Mouse (Mus musculus): Measurements from ENCODE around the gene Fadd.

The Fadd gene

GRCm38 (mm10) chr7:144582284-144582980 lies at the start of gene Fadd:
Fadd (minus strand) TSS chr7:144582463.
- DNase-seq, result peak; percentile 87 to 94

GRCm38 (mm10) chr7:144630622-144631021 lies 48.4 kb upstream of the Fadd start:
- no peak for DNase-seq

- DNase-seq, result no peak
Measured at GRCm38 (mm10) chr7:144628334-144628915, 46.2 kb upstream of the Fadd start.

DNA sequence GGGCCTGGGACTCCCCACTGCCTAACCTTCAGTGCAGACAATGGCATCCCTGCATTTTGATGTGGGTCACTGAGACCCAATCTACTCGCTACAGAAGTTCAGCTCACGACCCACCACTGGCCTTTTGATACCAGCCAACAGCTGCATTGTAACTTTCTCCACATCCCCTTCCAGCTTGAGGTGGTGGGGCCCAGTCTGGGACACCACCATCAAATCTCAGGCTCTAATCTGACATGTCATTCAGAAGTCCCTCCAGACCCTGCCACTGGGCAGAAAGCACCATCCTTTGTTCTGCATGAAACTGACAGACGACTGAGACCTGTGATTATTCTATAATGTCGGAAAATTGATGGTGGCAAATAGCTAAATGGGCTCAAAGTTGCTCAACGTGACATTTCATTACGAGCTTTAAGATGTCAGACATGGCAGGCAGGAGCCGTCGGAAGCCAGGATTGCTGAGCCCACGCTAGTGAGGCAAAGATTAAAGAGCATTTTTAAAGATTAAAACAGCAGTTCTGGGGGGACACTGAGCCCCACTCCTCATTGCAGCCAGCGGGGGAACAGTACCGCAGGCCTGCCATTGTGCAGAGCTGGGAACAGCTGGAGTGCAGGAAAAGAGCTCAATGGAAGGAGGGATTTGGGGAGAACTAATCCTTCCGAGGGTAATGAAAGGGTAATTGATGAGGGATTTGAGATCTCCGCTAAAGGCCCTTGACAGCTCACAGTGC lies 45.5 kb upstream of the Fadd start:
- no peak for DNase-seq

DNA sequence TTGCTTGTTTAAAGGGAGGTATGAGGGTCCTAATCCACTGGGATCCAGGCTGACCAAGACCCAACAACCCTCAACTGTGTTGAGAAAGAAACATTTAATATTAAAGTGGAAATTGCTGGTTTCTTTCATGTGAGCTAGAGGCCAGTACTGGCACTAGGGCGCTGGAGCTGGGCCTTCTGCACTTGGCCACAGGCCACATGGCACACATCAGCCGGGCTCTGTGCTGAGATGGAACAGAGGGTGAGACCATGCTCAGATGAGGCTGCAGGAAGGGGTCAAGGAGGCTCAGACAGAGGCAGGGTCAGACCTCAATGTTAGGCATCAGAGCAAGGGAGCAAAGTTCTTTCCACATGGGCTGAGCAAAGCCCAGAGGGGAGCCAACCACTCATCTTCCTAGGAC lies 43.8 kb upstream of the Fadd start:
- no peak for DNase-seq

DNA sequence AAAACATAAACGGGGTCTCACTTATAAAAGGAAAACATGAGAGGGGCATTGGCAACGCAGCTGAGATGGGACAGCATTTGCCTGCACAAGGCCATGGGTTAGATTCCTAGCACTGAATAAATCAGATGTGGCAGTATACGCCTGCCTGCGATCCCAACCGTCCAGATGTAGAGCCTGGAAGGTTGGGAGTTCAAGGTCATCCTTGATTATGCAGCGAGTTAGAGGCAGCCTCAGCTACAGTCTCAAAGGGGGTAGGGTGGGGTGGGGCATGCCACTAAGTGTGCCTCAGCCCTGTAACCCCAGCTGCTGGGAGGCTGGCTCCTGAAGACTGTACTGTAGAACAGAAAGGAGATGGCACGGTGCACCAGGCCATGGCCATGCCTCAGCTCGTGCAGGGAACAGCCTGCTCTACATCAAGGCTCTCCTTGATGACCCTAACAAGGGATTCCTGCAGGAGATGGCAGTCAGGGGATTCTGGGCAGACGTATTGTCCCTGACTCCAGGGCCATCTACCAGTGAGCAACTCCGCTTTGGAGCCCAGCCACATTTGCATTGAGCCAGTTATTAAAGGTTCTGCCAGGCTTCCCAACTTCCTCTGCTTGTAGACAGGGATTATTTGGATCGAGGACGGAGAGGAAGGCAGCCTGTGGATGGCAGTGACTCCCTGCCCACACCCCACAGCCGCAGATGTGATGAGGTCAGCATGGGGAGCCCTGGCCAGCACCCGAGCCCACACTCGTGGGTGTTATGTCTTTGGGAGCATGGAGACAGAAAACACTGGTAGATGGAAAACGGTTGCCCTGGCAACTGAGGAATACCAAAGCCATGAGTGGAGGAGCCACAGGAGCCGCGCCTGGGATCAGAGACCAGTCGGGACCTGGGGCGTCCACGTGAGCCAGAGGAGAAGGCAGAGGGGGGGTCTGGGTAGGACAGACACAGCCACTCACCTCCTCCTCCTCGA lies 38.7 kb upstream of the Fadd start:
- DNase-seq, result no peak

GRCm38 (mm10) chr7:144620315-144620714 lies 38.1 kb upstream of the Fadd start:
- DNase-seq, result no peak

DNA sequence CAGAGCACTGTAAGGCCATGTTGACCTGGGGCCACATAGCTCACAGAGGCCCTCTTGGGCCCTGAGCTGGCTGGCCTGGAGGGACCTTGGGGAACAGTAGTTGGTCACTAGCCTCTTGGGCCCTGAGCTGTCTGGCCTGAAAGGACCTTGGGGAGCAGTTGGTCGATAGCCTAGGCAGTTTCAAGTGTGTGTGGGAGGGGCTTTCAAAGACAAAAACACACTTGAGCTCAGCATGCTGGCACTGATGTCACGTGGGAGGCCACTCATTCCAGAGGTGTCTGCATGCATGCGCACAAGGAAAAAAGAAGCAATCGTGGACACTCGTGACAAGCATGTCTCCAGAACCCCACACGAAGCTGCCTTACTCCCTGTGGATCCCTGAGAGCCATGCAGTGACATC lies 33.1 kb upstream of the Fadd start:
- no peak for DNase-seq

- DNase-seq, result no peak
Measured at GRCm38 (mm10) chr7:144612829-144613228, 30.6 kb upstream of the Fadd start.

DNA sequence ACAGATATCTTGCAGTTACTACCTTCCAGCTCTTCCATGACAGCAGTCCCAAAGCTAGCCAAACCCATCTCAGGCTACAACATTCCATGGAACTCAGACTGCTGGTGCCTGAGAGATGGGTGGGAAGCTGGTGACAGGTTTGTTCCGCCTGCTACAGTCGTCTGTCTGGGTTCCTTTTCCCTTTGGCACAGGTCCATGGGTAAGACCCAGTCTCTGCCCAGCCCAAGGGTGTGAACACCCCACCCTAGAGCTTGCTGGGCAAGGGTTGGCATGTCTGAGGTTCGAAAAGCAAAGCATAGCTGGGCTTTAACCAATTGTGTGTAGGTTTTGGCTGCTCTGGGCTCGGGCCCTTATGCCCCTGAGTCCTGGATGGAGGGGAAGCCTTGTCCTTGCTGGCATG lies 30.1 kb upstream of the Fadd start:
- no peak for DNase-seq

- DNase-seq, result no peak
Measured at GRCm38 (mm10) chr7:144611595-144611994, 29.3 kb upstream of the Fadd start.

GRCm38 (mm10) chr7:144609568-144609967 lies 27.3 kb upstream of the Fadd start:
- no peak for DNase-seq

DNA sequence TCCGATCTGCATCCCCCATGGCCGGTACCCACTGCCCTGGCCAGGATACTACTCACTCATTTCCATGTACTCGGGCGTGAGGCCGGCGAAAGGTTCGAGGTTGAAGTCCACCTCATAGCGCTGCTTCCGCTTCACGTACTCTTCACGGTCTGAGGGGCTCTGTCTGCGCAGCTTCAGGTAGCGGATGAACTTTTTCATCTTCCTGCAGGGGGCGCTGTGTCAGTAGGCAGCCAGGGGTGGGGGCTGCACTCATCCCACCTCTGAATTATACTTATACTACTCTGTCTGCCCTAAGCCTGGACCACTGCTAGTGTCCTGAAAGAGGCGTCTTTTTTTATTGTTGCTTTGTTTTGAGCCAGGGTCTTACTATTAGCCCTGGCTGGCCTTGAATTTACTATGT lies 25.6 kb upstream of the Fadd start:
- DNase-seq, result no peak

- no peak for DNase-seq
Measured at GRCm38 (mm10) chr7:144604735-144605134, 22.5 kb upstream of the Fadd start.

DNA sequence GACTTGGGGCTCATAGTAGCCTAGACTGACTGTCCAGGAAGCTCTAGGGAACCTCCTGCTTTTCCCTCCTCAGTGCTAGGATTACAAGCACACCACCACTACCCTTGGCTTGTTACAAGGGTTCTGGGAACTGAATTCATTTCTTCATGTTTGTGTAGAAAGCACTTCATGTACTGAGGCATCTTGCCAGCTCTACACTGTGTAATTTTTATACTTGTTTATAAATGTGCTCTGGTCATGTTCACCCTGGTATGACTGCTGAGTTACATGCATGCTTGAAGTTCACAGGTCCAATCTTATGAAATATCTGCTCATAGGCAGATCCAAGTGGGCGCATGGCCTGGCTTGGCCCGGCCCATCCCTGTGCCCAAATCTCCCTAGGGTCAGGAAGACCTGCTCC lies 22.0 kb upstream of the Fadd start:
- DNase-seq, result no peak

GRCm38 (mm10) chr7:144600333-144600900 lies 18.2 kb upstream of the Fadd start:
- DNase-seq, result no peak

DNA sequence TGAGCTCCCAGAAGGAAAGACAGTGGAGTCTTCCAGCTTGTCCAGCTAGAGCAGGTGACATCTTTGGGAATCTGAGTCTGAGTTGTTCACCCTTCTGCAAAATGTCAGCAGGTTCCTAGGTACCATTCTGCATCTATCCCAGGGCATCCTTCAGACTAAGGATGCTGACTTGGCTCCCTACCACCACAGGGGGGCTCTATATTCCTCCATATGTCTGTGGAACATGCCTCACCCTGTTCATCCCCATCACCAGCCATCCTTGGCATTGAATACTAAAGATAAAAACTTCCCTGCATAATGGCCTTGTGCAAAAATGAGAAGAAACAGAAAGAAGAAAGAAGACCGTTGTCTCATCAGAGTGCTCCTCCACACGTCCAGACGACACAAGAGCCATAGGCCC lies 7.2 kb upstream of the Fadd start:
- no peak for DNase-seq

- peak in 1 of 2 experiments; percentile 16 for DNase-seq
Measured at GRCm38 (mm10) chr7:144587291-144587690, 5.0 kb upstream of the Fadd start.

DNA sequence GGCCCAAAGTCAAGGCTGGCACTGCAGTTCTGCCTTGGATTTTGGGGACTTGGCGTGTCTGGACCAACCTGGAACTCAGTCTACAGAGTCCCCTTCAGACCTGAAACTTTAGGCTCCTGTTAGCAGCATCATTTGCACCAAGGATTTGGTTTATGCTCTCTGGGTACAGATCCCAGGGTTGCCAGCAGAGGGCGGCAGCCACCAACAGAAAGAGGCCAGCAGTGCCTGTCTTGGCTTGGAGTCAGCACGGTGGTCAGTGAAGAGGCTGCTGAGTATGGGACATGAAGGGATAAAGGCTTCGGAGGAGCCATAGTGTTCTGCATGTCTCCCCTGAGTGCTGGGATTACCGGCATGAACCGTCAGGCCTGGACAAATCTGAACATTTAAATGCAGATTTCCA lies 3.4 kb upstream of the Fadd start:
- peak; percentile 25 to 49 for DNase-seq

DNA sequence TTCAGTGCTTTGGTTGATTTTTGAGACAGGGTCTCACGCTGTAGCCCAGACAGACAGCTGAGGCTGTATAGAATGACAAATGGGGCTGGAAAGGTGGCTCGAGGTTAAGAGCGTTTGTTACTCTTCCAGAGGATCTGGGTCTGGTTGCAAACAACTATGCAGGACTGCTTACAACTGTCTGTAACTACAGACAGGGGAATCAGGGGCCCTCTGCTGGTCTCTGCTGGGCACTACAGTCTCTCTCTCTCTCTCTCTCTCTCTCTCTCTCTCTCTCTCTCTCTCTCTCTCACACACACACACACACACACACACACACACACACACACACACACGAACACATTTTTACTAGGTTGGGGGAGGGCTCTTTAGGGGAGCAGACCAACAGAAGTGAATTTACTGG lies 1.4 kb upstream of the Fadd start:
- DNase-seq, result peak; percentile 26 to 51

GRCm38 (mm10) chr7:144581559-144582283 lies 542 bp downstream of the Fadd start:
- peak; percentile 67 to 69 for DNase-seq

- no peak for DNase-seq
Measured at GRCm38 (mm10) chr7:144577876-144578275, 4.4 kb downstream of the Fadd start.

Measured in spleen, adult 18-20 months (tissue).